Mouse (Mus musculus) lung, postnatal 36 days (tissue): Measurements from ENCODE around the gene Dhx37.
"Not testable (repeated sequence)": the region's sequence is repeated elsewhere in the genome, so short reads cannot be mapped to it uniquely, and the experiment has no call there.

Experiments used
- DNase-seq: peaks from one replicate; pipeline ENCODE4 v3.0.0; 2022; ENCODE audit warnings: mixed read lengths

Gene Dhx37

DNA sequence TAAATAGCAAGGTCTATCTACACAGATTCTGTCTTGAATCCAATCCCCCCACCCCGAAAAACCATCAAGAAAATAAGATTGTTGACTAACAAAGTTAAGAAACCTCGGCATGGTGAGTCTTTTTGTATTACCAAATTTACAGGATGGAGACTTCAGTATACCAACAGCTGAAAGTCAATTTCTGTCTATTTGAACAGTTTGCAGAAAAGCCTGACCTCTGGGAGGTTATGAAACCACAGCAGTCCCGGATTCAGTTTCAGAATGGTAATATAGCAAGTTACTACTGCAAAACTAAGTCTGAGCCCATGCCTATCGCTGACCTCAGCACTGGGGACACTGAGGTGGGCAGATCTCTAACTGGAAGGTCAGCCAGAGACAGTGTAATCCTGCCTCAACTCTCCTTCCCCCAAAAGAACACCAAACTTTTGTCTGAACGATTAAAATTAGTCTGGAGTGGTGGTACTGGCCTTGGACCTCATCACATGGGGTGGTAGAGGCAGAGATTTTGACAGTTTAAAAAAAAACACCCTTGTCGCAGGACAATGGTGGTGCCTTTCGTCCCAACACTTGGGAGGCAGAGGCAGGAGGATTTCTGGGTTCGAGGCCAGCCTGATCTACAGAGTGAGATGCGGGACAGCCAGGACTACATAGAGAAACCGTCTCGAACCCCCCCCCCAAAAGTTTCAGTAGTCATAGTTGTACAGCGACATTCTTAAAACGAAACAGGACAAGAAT is 45.4 kb downstream of the Dhx37 start:
- no peak for DNase-seq

DNA sequence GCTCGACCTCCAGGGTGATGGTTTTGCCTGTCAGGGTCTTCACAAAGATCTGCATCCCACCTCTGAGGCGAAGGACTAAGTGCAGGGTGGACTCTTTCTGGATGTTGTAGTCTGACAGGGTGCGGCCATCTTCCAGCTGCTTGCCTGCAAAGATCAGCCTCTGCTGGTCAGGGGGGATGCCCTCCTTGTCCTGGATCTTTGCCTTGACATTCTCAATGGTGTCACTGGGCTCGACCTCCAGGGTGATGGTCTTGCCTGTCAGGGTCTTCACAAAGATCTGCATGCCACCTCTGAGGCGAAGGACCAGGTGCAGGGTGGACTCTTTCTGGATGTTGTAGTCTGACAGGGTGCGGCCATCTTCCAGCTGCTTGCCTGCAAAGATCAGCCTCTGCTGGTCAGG is 46.6 kb downstream of the Dhx37 start:
- not testable (repeated sequence) for DNase-seq

- DNase-seq = no peak
Measured at GRCm38 (mm10) chr5:125385215-125385940, 48.5 kb downstream of the Dhx37 start.

DNA sequence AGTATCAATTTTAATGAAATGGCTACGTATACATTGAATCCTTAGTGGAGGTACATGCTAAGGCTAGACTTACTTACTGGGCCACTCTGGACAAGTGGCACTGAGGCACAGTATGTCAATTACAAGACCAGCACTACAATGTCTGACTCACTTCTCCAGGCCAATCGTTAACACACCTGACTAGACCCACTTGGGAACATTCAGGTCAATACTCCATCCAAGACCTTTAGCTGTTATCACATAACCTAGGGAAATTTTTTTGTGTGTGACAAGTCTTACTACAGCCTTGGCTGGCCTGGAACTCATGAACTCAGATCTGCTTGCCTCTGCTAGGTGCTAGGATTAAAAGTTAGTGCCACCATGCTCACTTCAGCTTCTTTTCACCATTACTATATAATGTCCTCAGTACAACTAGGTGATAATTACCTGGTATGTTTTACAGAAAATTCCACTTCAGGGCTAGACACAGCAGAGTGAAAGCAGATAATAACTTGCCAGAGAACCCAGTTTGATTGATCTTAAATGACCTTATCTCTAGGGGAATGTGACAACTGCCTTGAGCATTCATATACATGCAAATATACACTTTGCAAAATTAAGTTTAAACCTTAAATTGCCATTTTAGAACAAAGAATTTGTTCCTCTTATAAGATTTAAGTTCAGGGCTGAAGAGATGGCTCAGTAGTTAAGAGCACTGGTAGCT is 49.3 kb downstream of the Dhx37 start:
- DNase-seq = no peak

DNA sequence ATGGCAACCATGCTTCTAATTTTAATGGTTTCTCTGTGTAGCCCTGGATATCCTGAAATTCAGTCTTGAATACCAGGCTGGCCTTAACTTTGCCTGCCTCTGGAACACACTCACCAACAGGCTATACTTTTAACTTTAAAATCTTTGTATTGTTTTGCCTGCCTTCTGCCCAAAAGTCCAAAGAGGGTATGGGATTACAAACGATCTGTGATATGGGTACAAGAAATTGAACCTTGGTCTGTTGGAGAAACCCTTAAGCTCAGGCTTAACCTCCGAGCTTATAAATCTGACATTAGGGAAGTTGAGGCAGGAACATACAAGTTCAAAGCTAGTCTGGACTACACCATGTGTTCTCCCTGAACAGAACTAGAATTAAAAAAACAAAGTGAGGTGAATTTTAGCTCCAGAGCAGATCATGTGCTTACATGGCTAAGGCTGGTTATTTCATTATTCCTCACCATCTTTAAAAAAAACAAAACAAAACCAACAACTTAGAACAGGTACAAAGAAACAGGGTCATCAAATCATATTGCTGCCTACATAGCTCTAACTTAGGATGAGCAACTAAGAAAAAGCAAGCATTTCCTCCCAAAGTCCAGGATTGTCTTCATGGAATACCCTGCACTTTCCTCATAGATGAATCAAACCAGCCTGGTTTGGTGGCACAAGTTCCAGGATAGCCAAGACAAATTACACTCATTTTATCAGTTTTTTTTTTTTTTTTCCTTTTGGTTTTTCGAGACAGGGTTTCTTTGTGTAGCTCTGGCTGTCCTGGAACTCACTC is 50.1 kb downstream of the Dhx37 start:
- no peak for DNase-seq

GRCm38 (mm10) chr5:125382673-125383558 is 51.0 kb downstream of the Dhx37 start:
- DNase-seq = peak; percentile 79

- DNase-seq = no peak
Measured at GRCm38 (mm10) chr5:125381954-125382672, 51.8 kb downstream of the Dhx37 start.

DNA sequence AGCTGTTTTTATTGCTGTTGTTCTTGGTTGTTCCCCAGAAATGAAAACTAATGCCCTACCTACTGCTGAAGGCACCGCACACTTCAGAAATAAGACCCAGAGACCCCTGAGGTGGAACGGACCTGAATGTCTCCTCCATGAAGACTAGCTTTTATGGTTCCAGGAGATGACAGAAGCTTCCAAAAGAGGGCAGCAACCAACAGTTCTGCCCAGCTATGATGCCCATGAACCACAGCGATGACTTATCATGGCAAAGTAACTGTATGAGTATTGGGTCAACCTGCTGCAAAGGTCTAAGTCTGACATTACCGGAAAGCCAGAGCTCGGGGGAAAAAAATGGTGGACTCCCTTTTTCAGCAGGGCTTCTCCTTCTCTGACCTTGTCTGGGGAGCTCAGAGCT is 55.0 kb downstream of the Dhx37 start:
- DNase-seq = no peak

GRCm38 (mm10) chr5:125377214-125377613 is 56.7 kb downstream of the Dhx37 start:
- no peak for DNase-seq

GRCm38 (mm10) chr5:125375871-125376270 is 58.0 kb downstream of the Dhx37 start:
- no peak for DNase-seq

DNA sequence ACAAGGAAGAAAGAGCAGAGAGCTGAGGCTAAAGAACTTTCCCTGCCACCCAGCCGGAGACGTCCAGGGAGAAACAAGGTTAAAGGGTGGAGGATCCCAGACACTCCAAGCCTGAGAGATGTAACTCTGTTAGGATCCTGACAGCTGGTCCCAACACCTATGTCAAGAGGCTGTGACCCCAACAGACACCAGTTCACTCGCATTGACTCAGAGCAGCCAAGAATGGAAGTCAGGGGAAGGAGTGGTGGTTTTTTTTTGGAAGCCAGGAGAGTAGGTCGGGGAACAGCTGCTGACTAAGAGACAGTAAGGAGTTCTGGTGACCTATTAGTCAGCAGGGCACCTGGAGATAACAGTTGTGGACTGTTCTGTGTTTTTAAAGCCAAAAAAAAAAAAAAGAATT is 61.9 kb downstream of the Dhx37 start:
- DNase-seq = no peak

DNA sequence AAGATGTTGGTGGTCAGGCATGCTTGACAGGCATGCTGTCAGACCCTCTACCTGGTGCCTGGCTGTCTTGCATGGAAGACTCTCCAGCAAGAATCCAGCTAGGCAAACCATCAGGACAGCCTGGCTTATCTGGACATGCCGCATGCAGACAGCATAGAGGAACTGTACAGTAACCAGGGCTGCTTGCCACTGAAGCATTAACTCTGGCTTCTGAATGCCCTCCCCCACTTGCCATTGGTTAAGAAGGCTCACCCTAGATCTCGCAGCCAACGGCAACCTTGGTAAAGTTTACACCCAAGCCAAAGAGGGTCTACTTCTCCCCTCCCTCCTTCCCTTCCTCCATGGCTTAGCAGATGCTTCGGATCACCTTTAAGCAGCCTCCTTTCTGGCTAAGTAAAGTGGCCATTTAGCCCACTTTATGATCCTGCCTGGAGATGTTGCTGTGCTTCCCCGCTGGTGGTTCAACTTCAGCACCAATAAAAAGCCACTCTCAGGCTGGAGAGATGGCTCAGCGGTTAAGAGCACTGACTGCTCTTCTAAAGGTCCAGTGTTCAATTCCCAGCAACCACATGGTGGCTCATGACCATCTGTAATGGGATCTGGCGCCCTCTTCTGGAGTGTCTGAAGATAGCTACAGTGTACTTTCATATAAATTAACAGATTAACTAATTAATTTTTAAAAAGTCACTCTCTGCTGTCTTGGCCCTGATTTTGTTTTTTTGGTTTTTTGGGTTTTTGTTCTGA is 62.8 kb downstream of the Dhx37 start:
- DNase-seq = no peak

DNA sequence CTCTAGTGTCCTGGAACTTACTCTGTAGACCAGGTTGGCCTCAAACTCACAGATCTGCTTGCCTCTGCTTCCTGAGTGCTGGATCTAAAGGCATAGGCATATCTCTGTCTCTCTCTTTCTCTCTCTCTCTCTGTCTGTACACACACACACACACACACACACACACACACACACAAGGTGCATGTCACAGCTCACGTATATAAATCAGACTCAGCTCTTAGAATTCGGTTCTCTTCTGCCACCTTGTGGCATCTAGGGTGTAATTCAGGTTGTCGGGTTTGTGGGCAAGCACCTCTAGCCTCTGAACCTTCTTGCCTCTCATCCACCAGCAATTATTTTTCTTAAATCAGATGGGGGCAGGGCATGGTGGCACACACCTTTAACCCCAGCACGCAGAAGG is 65.4 kb downstream of the Dhx37 start:
- peak; percentile 89 for DNase-seq

- no peak for DNase-seq
Measured at GRCm38 (mm10) chr5:125368156-125368555, 65.8 kb downstream of the Dhx37 start.

DNA sequence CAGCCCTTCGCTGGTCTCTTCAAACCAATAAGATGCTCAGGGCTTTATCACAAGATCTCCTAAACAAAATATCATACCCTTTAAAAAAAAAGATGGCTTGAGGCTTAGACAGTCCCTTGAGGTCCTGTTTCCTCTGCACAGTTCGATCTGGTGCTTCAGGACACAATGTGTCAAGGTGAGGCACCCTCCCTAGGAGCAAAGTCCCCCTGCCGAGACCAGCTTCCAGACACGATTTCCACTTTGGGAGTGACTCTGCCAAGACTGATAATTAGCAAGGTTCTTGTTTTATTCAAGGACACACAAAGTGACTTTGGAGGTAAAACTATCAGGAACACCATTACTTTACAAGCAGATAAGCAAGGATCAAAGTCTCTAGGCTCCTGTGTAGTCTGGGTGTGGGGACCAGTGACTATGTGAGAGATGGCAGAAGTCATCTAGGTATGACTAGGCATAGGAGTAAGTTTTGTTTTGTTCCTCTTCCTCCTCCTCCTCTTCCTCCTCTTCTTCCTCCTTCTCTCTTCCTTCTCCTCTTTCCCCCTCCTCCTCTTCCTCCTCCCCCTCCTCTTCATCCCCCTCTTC is 69.0 kb downstream of the Dhx37 start:
- DNase-seq = no peak

DNA sequence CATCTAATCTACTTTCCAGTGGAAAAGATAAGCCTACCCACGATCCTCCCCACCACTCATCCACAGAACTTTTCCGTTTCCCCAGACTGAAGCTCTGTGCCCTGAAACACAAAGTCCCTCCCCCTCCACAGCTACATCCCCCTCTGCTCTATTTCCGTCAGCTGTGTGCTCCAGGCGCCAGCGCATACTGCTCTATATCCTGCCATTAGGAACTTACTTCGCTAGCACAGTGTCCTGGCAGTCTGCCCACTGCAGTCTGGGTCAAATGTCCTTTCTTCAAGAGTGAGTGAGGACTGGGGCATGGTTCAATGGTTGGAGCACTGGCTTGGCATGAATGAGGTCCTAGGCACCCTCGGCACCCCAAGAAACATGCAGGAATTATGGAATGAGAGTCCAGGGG is 70.0 kb downstream of the Dhx37 start:
- peak; percentile 61 for DNase-seq
